Mouse (Mus musculus): ENCODE measurements around the gene Clec2l. TPM values are rescaled to one million over a fixed set of nuclear protein-coding genes. Genes with fewer than 3 reads are reported as not detected.
A peak's percentile ranks its signal among the peaks of the same experiment; 100 is the strongest.

The Clec2l gene
- total RNA-seq, 1 experiment = 1.4 TPM

- Histone ChIP-seq H3K4me1 (ENCODE audit: control insufficient read depth in 2 of 2, insufficient read depth in 2 of 2, low read length in 2 of 2, poor library complexity in 1 of 2) (peaks cover 0 to 5% of the 10 kb centered on the region in 2 experiments; a peak in 1 of 4 replicates), H3K27ac (ENCODE audit: insufficient read depth, low read depth, low read length, poor library complexity, severe bottlenecking) (no peak overlapping the region), H3K4me3 (ENCODE audit: insufficient read depth in 1 of 2, low read depth in 1 of 2, low read length in 2 of 2, poor library complexity in 1 of 2, severe bottlenecking in 1 of 2) (no peak overlapping the region), H3K9ac (ENCODE audit: insufficient read depth, low read depth, low read length, poor library complexity, severe bottlenecking) (no peak overlapping the region), H3K9me3 (ENCODE audit: control insufficient read depth, insufficient read depth, low read depth, low read length) (no peaks in the 10 kb centered on the region), H3K36me3 (ENCODE audit: control insufficient read depth, insufficient read depth, low read length, poor library complexity, severe bottlenecking) (peaks cover 5% of the 10 kb centered on the region; the same call in 1 of the 2 replicates)
- DNase-seq (ENCODE audit: low read depth, low spot score) = peak; percentile 62
- TF ChIP-seq MAFK (IDR thresholded peaks at IDR 0.05; ENCODE audit: insufficient read depth, low read depth, low read length) (no peak), ZC3H11A (IDR thresholded peaks at IDR 0.05; ENCODE audit: borderline replicate concordance, low read depth, low read length) (peak; percentile 75; the same call in 1 of the 2 replicates)
- in situ Hi-C loops (cut with MboI; ENCODE audit: low sequenced_read_pairs in 2 of 2, unreplicated experiment in 2 of 2) = no loop called here
Measured at GRCm38 (mm10) chr6:38695380-38696054, 32.6 kb downstream of the Clec2l start.

DNA sequence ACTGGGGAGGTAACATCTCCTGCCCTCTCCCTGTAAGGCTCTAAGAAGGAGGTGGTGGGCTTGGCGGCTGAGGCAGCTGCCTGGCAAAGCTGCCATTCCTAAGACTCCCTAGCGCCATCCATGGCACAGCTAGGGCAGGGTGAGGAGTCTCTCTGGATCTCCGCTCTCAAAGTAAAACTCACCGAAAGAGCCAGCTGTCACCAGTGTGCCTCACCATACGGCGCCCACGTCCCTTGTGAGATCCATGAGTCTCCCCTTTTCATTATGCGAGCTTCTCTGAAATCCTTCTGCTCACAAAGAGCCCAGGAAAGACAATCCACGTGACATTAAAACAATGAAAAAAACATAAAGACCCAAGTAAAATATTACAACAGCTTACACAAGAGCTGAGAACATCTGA is 33.7 kb downstream of the Clec2l start:
- no peak overlapping the region for H3K27ac ChIP-seq (ENCODE audit: insufficient read depth, low read depth, low read length, poor library complexity, severe bottlenecking)
- H3K9me3 ChIP-seq (ENCODE audit: control insufficient read depth, insufficient read depth, low read depth, low read length) = no peaks in the 10 kb centered on the region
- peaks cover 0 to 5% of the 10 kb centered on the region in 2 experiments; a peak in 1 of 4 replicates for H3K4me1 ChIP-seq (ENCODE audit: control insufficient read depth in 2 of 2, insufficient read depth in 2 of 2, low read length in 2 of 2, poor library complexity in 1 of 2)
- no peak for DNase-seq (ENCODE audit: low read depth, low spot score)
- TF ChIP-seq CHD2 (IDR thresholded peaks at IDR 0.05; ENCODE audit: low read depth, low read length) = no peak
- TF ChIP-seq ZNF384 (IDR thresholded peaks at IDR 0.05; ENCODE audit: low read depth, low read length) = no peak
- TF ChIP-seq ZC3H11A (IDR thresholded peaks at IDR 0.05; ENCODE audit: borderline replicate concordance, low read depth, low read length) = no peak
- no peak for TF ChIP-seq HCFC1 (IDR thresholded peaks at IDR 0.05; ENCODE audit: borderline replicate concordance, insufficient read depth, low read length)
- TF ChIP-seq MAFK (IDR thresholded peaks at IDR 0.05; ENCODE audit: insufficient read depth, low read depth, low read length) = no peak
- no peak overlapping the region for H3K4me3 ChIP-seq (ENCODE audit: insufficient read depth in 1 of 2, low read depth in 1 of 2, low read length in 2 of 2, poor library complexity in 1 of 2, severe bottlenecking in 1 of 2)
- peaks cover 5% of the 10 kb centered on the region; the same call in 1 of the 2 replicates for H3K36me3 ChIP-seq (ENCODE audit: control insufficient read depth, insufficient read depth, low read length, poor library complexity, severe bottlenecking)
- in situ Hi-C loops (cut with MboI; ENCODE audit: low sequenced_read_pairs in 2 of 2, unreplicated experiment in 2 of 2) = no loop called here
- no peak overlapping the region for H3K9ac ChIP-seq (ENCODE audit: insufficient read depth, low read depth, low read length, poor library complexity, severe bottlenecking)

DNA sequence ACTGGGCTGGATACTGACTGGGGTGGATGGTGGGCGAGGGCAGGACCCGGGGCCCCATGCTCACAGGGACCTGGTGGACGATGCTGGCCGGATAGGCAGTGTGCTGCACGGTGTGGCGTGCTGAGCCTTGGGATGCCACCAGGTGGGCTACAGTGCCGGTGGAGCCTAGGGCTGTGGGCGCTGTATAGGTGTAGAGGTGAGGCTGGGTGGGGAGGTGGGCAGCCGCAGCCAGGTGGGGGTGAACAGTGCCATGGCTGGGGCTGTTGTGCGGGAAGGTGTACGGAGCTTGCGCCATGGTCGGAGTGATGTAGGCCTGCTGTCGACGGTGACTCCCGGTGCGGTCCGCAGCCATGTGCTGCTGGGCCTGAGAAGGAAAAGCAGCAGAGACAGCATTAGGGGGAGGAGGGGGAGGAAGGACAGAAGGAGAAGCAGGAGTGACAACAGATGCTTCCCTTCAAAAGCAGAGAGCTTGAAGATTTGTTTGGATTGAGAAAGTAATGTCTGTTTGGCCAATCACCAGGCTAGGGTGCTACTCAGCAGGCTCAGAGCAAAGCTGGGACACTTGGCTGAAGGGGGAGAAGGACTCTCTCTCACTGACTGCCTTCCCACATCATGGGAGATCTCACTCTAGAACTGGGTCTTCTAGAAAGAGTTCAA is 35.5 kb downstream of the Clec2l start:
- Histone ChIP-seq H3K27ac (ENCODE audit: insufficient read depth, low read depth, low read length, poor library complexity, severe bottlenecking) (no peak overlapping the region), H3K9me3 (ENCODE audit: control insufficient read depth, insufficient read depth, low read depth, low read length) (no peaks in the 10 kb centered on the region), H3K4me3 (ENCODE audit: insufficient read depth in 1 of 2, low read depth in 1 of 2, low read length in 2 of 2, poor library complexity in 1 of 2, severe bottlenecking in 1 of 2) (peak overlapping the region in 1 of 2 experiments; percentile 35; a peak in 2 of 4 replicates), H3K36me3 (ENCODE audit: control insufficient read depth, insufficient read depth, low read length, poor library complexity, severe bottlenecking) (peaks cover 6% of the 10 kb centered on the region; the same call in 1 of the 2 replicates), H3K9ac (ENCODE audit: insufficient read depth, low read depth, low read length, poor library complexity, severe bottlenecking) (no peak overlapping the region; the same call in 1 of the 2 replicates), H3K4me1 (ENCODE audit: control insufficient read depth in 2 of 2, insufficient read depth in 2 of 2, low read length in 2 of 2, poor library complexity in 1 of 2) (peaks cover 0 to 5% of the 10 kb centered on the region in 2 experiments; a peak in 1 of 4 replicates)
- no peak for DNase-seq (ENCODE audit: low read depth, low spot score)
- no peak for TF ChIP-seq MAFK (IDR thresholded peaks at IDR 0.05; ENCODE audit: insufficient read depth, low read depth, low read length)
- no peak for TF ChIP-seq ZC3H11A (IDR thresholded peaks at IDR 0.05; ENCODE audit: borderline replicate concordance, low read depth, low read length)
- no peak for TF ChIP-seq CHD2 (IDR thresholded peaks at IDR 0.05; ENCODE audit: low read depth, low read length)
- no peak for TF ChIP-seq HCFC1 (IDR thresholded peaks at IDR 0.05; ENCODE audit: borderline replicate concordance, insufficient read depth, low read length)
- no peak for TF ChIP-seq ZNF384 (IDR thresholded peaks at IDR 0.05; ENCODE audit: low read depth, low read length)
- in situ Hi-C loops (cut with MboI; ENCODE audit: low sequenced_read_pairs in 2 of 2, unreplicated experiment in 2 of 2) = no loop called here

DNA sequence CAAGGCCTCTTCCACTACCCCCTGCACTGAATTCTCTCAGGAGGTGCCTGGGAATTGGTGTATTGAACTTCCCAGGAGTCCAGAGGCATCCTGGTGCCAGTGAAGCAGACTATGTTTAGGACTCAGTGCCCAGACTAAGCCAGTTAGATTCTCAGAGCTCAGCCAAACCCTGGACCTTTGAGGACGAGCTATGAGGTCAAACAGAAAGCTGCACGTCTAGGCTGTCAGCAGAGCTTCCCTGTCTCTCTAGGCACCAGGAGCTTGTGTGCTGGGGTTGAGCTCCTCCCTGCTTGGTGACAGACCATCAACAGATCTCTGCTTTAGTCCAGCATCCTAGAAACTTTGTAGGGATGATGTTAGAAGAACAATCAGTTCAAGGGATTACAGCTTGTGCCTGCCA is 38.6 kb downstream of the Clec2l start:
- H3K4me1 ChIP-seq (ENCODE audit: control insufficient read depth in 2 of 2, insufficient read depth in 2 of 2, low read length in 2 of 2, poor library complexity in 1 of 2) = peaks cover 0 to 5% of the 10 kb centered on the region in 2 experiments; a peak in 1 of 4 replicates
- no peak for DNase-seq (ENCODE audit: low read depth, low spot score)
- peaks cover 6% of the 10 kb centered on the region; the same call in 1 of the 2 replicates for H3K36me3 ChIP-seq (ENCODE audit: control insufficient read depth, insufficient read depth, low read length, poor library complexity, severe bottlenecking)
- in situ Hi-C loops (cut with MboI; ENCODE audit: low sequenced_read_pairs in 2 of 2, unreplicated experiment in 2 of 2) = no loop called here
- no peaks in the 10 kb centered on the region for H3K9me3 ChIP-seq (ENCODE audit: control insufficient read depth, insufficient read depth, low read depth, low read length)
- TF ChIP-seq ZC3H11A (IDR thresholded peaks at IDR 0.05; ENCODE audit: borderline replicate concordance, low read depth, low read length) (no peak), HCFC1 (IDR thresholded peaks at IDR 0.05; ENCODE audit: borderline replicate concordance, insufficient read depth, low read length) (no peak), CHD2 (IDR thresholded peaks at IDR 0.05; ENCODE audit: low read depth, low read length) (no peak), MAFK (IDR thresholded peaks at IDR 0.05; ENCODE audit: insufficient read depth, low read depth, low read length) (no peak), ZNF384 (IDR thresholded peaks at IDR 0.05; ENCODE audit: low read depth, low read length) (no peak)
- H3K4me3 ChIP-seq (ENCODE audit: insufficient read depth in 1 of 2, low read depth in 1 of 2, low read length in 2 of 2, poor library complexity in 1 of 2, severe bottlenecking in 1 of 2) = no peak overlapping the region
- no peak overlapping the region for H3K27ac ChIP-seq (ENCODE audit: insufficient read depth, low read depth, low read length, poor library complexity, severe bottlenecking)
- no peak overlapping the region for H3K9ac ChIP-seq (ENCODE audit: insufficient read depth, low read depth, low read length, poor library complexity, severe bottlenecking)

Measured in ES-E14 (cell line).